Mouse (Mus musculus) midbrain, embryonic 12.5 days (tissue): ENCODE measurements around the gene Racgap1. TPM values are rescaled to one million over a fixed set of nuclear protein-coding genes. Genes with fewer than 3 reads are reported as not detected.

Experiments
- ATAC-seq: fragments of 200-750 bp; cut with Nextera tagmentation; 2 replicates; pipeline ENCODE4 v1.8.0; 2017; ENCODE audit warnings: low read depth, moderate TSS enrichment, moderate library complexity; ENCODE audit not compliant: low FRiP score
- H3K27ac ChIP-seq: fragments of 300-500 bp; sonication (generic); replicated peaks from 2 replicates; pipeline ENCODE4 v1.5.1; 2016; ENCODE audit warnings: mild to moderate bottlenecking
- H3K27me3 ChIP-seq: fragments of 300-500 bp; sonication (generic); 2 replicates; pipeline ENCODE4 v1.6.1; 2016; ENCODE audit warnings: mild to moderate bottlenecking
- H3K36me3 ChIP-seq: fragments of 300-500 bp; sonication (generic); 2 replicates; pipeline ENCODE4 v1.6.1; 2016
- H3K4me1 ChIP-seq: fragments of 300-500 bp; sonication (generic); 2 replicates; pipeline ENCODE4 v1.6.1; 2016
- H3K4me2 ChIP-seq: fragments of 300-500 bp; sonication (generic); replicated peaks from 2 replicates; pipeline ENCODE4 v1.6.1; 2016; ENCODE audit warnings: mild to moderate bottlenecking, moderate library complexity
- H3K4me3 ChIP-seq: fragments of 300-500 bp; sonication (generic); 2 replicates; pipeline ENCODE4 v1.5.1; 2016; ENCODE audit warnings: mild to moderate bottlenecking
- H3K9ac ChIP-seq: fragments of 300-500 bp; sonication (generic); replicated peaks from 2 replicates; pipeline ENCODE4 v1.6.1; 2016; ENCODE audit warnings: mild to moderate bottlenecking, moderate library complexity
- H3K9me3 ChIP-seq: fragments of 300-500 bp; sonication (generic); 2 replicates; pipeline ENCODE4 v1.6.1; 2016; ENCODE audit warnings: mild to moderate bottlenecking
- WGBS: fragments of 180-500 bp; shearing (Covaris S2); methylation state at CpG from one replicate; pipeline ENCODE4 v1.1.7; 2016; 5-methylcytosine and 5-hydroxymethylcytosine counted together
- polyA plus RNA-seq: library from polyadenylated mRNA; unstranded; fragments of >200 nt; fragmentation: Nextera tagmentation; extraction: Ambion mirVana; gene quantifications from 2 replicates; pipeline ENCODE4 v1.2.1, GENCODE M21; 2016

Racgap1 gene
- polyA plus RNA-seq, 1 experiment from 2014 or later: 223 TPM

GRCm38 (mm10) chr15:99611563-99611962, 39.9 kb downstream of the Racgap1 start:
- Histone ChIP-seq H3K4me2 (no peak overlapping the region), H3K27me3 (peaks cover 13% of the 10 kb centered on the region), H3K36me3 (no peaks in the 10 kb centered on the region), H3K4me1 (peaks cover 42% of the 10 kb centered on the region), H3K9ac (no peak overlapping the region), H3K27ac (peak overlapping the region; percentile 20; the same call in 1 of the 2 replicates), H3K9me3 (no peaks in the 10 kb centered on the region), H3K4me3 (no peak overlapping the region)
- ATAC-seq: no peak
- 69% methylated on average over 7 of the region's 7 CpGs for WGBS

- Histone ChIP-seq H3K9me3 (no peaks in the 10 kb centered on the region), H3K9ac (no peak overlapping the region), H3K27me3 (peaks cover 27% of the 10 kb centered on the region), H3K4me2 (no peak overlapping the region), H3K4me3 (no peak overlapping the region), H3K36me3 (no peaks in the 10 kb centered on the region), H3K27ac (no peak overlapping the region), H3K4me1 (peaks cover 45% of the 10 kb centered on the region)
- no peak for ATAC-seq
- 85% methylated on average over 13 of the region's 13 CpGs for WGBS
Observed at GRCm38 (mm10) chr15:99608382-99609125, 42.9 kb downstream of the Racgap1 start.

DNA sequence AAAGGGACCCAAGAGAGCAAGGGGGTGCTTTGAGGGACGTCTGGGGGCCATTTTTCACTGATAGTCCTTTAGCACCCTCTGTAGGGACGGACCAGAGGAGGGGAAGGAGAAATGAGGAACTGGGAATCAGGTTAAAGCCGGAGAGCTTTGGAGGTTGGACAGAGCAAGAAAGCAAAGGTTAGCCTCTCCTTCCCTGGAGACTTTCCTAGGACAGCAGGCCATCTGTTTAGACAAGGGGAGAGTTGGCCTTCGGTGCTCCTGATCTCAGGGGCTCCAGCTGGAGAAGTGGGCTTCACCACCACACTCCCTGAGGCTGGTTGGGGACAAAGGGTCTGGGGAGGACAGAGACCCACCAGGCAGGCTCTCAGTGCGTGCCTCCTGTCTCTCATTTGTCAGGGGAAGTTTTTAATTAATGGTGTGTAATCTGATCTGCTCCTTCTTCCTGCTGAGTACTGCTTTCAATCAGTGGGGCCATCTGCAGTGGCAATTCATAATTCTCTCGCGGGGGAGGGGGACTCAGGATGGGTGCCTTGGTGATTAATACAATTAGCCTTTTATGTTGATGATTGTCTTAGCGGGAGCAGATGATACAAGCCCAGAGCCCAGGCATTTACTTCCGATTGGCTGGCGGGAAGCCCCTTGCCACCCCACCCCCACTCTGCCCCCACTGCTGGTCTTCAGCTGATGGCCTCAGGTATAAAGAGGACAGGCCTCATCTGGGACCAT, 43.9 kb downstream of the Racgap1 start:
- H3K9ac ChIP-seq: no peak overlapping the region
- peak; percentile 54; the same call in 1 of the 2 replicates for ATAC-seq
- H3K4me1 ChIP-seq: peaks cover 48% of the 10 kb centered on the region
- peaks cover 30% of the 10 kb centered on the region for H3K27me3 ChIP-seq
- H3K9me3 ChIP-seq: no peaks in the 10 kb centered on the region
- no peaks in the 10 kb centered on the region for H3K36me3 ChIP-seq
- no peak overlapping the region for H3K4me3 ChIP-seq
- no peak overlapping the region for H3K27ac ChIP-seq
- WGBS: 13% methylated on average over 10 of the region's 10 CpGs
- no peak overlapping the region for H3K4me2 ChIP-seq

- no peaks in the 10 kb centered on the region for H3K9me3 ChIP-seq
- H3K9ac ChIP-seq: no peak overlapping the region
- H3K4me1 ChIP-seq: peaks cover 55% of the 10 kb centered on the region
- no peak overlapping the region for H3K27ac ChIP-seq
- H3K36me3 ChIP-seq: no peaks in the 10 kb centered on the region
- no peak overlapping the region for H3K4me3 ChIP-seq
- peaks cover 36% of the 10 kb centered on the region for H3K27me3 ChIP-seq
- no peak for ATAC-seq
- no peak overlapping the region for H3K4me2 ChIP-seq
- whole genome bisulfite sequencing: 47% methylated on average over 5 of the region's 5 CpGs
Observed at GRCm38 (mm10) chr15:99606515-99606914, 44.9 kb downstream of the Racgap1 start.

DNA sequence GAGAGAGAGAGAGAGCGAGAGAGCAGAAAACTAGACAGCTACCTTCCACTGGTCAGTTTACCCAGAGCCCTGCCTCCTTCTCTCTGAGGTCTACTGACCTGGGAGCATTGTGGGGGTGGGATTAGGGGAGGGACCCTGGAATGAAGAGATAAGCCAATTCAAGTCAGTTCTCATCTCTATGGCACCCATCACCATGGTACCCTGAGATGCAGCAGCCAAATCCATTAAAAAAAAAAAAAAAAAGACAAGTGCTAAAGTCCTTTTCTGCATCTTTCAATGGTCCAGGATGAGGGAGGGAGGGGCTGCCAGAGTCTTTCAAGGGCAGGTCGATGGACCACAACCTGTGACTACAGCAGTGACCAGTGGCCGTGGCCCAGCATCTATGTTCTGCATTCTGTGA, 45.9 kb downstream of the Racgap1 start:
- Histone ChIP-seq H3K9me3 (no peaks in the 10 kb centered on the region), H3K4me3 (no peak overlapping the region), H3K36me3 (no peaks in the 10 kb centered on the region), H3K9ac (no peak overlapping the region), H3K27me3 (peaks cover 46% of the 10 kb centered on the region), H3K27ac (no peak overlapping the region), H3K4me2 (no peak overlapping the region), H3K4me1 (peaks cover 54% of the 10 kb centered on the region)
- 47% methylated on average over 2 of the region's 3 CpGs for WGBS
- no peak for ATAC-seq

GRCm38 (mm10) chr15:99603216-99603615, 48.2 kb downstream of the Racgap1 start:
- Histone ChIP-seq H3K36me3 (no peaks in the 10 kb centered on the region), H3K27ac (no peak overlapping the region), H3K9me3 (no peaks in the 10 kb centered on the region), H3K4me1 (peaks cover 62% of the 10 kb centered on the region), H3K4me2 (no peak overlapping the region), H3K27me3 (peaks cover 53% of the 10 kb centered on the region), H3K9ac (no peak overlapping the region), H3K4me3 (no peak overlapping the region)
- no peak for ATAC-seq
- WGBS: 87% methylated on average over 7 of the region's 7 CpGs

DNA sequence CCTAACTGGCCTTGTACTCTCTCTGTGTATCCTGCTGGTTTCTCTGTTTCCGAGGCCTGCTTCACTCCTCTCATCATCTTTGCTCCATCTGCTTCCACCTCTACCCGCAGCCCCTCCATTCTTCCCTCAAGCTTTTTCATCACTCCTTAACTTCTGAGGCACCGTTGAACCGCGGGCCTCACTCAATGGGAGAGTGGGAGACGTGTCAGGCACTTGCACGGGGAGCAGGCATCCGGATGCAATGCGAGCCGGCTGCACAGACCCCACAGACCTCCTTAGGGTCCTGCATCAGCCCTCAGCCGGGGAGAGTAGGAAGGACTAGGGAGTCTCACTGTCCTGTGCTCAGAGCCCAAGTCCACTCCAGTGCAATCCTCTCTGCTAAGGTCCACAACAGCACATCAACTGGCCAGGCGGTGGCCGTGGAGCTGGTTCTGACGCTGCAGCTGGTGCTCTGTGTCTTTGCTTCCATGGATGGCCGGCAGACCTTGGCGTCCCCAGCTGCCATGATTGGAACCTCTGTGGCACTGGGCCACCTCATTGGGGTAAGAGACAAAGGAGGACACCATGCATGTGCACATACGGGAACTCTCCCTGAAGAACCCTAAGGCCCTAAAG, 49.1 kb downstream of the Racgap1 start:
- Histone ChIP-seq H3K4me1 (peaks cover 53% of the 10 kb centered on the region), H3K36me3 (no peaks in the 10 kb centered on the region), H3K9me3 (no peaks in the 10 kb centered on the region), H3K9ac (no peak overlapping the region), H3K27me3 (peaks cover 55% of the 10 kb centered on the region), H3K4me3 (no peak overlapping the region), H3K27ac (peak overlapping the region; percentile 56; the same call in 1 of the 2 replicates), H3K4me2 (no peak overlapping the region)
- WGBS: 70% methylated on average over 17 of the region's 17 CpGs
- no peak for ATAC-seq

DNA sequence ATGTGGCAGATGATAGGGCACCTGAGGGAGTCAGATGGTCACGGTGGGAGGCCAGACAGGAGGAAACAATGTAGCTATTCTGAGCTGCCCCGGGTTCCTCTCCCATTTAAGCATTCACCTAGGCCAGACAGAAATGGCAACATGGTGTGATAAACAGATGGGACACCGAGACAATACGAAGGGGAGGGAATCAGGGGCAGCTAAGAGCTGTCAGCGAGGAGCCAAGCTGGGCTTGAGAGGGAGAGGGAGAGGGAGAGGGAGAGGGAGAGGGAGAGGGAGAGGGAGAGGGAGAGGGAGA, 49.7 kb downstream of the Racgap1 start:
- H3K4me2 ChIP-seq: no peak overlapping the region
- H3K4me1 ChIP-seq: peaks cover 51% of the 10 kb centered on the region
- no peaks in the 10 kb centered on the region for H3K36me3 ChIP-seq
- ATAC-seq: no peak
- no peak overlapping the region for H3K4me3 ChIP-seq
- no peaks in the 10 kb centered on the region for H3K9me3 ChIP-seq
- H3K27ac ChIP-seq: 0 out of 2 replicates have a peak overlapping the region, but pooled peaks have one; percentile 30
- peaks cover 61% of the 10 kb centered on the region for H3K27me3 ChIP-seq
- WGBS: 21% methylated on average over 5 of the region's 5 CpGs
- H3K9ac ChIP-seq: no peak overlapping the region

- peak within 1 kb of the TSS; percentile 56; the same call in 1 of the 2 replicates for H3K27ac ChIP-seq
- no peak for ATAC-seq
- peaks cover 61% of the 10 kb centered on the region for H3K27me3 ChIP-seq
- 47% methylated on average over 22 of the region's 22 CpGs for WGBS
- H3K4me3 ChIP-seq: no peak within 1 kb of the TSS
- H3K4me1 ChIP-seq: peaks cover 48% of the 10 kb centered on the region
- H3K4me2 ChIP-seq: no peak within 1 kb of the TSS; the same call in 1 of the 2 replicates
- no peaks in the 10 kb centered on the region for H3K9me3 ChIP-seq
- no peaks in the 10 kb centered on the region for H3K36me3 ChIP-seq
- H3K9ac ChIP-seq: no peak within 1 kb of the TSS
Observed at GRCm38 (mm10) chr15:99600986-99601822, 50.3 kb downstream of the Racgap1 start, which contains the start of gene Aqp6. Gene Aqp6 (plus strand): TSS chr15:99601400.

DNA sequence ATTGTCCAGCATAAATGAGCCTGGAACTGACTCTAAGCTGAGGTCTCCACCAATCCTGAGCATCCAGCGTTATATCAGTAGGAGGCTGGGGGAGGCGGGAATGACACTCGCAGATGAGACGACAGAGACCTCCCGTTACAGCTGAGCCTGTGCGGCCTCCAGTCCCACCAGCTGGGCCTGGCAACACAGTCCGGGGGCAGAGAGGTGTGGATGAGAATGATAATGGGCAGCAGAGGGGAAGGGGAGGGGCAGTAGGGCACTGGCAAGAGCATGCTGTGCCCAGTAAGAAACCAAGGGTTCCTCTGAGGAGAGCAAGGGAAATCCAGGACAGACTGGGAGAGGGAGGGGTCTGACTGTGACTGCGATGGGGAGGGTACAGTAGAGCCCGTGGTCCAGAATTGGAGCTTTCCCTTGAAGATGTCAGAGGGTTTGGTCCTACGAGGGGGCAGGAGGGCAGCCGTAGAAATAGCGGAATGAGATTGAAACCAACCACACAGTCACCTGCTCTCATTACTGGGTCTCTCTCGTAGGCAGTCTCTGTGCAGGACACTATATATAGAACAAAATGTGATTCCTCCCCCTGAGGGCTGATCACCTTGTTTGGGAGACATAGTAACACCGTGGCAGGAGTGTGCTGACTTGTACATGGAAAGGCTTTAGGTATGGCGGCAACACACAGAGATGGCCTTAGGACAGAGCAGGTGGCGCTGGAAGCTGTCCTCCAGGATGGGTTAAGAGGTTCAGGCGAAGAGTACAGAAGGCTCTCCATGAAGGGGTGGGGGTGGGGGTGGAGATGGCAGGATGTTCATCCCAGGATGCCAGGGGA, 52.0 kb downstream of the Racgap1 start:
- peaks cover 60% of the 10 kb centered on the region for H3K27me3 ChIP-seq
- no peak overlapping the region; the same call in 1 of the 2 replicates for H3K4me2 ChIP-seq
- no peaks in the 10 kb centered on the region for H3K36me3 ChIP-seq
- no peak overlapping the region for H3K9ac ChIP-seq
- H3K27ac ChIP-seq: peak overlapping the region; percentile 49
- 44% methylated on average over 17 of the region's 17 CpGs for WGBS
- no peak overlapping the region for H3K4me3 ChIP-seq
- ATAC-seq: no peak
- H3K9me3 ChIP-seq: no peaks in the 10 kb centered on the region
- H3K4me1 ChIP-seq: peaks cover 35% of the 10 kb centered on the region

DNA sequence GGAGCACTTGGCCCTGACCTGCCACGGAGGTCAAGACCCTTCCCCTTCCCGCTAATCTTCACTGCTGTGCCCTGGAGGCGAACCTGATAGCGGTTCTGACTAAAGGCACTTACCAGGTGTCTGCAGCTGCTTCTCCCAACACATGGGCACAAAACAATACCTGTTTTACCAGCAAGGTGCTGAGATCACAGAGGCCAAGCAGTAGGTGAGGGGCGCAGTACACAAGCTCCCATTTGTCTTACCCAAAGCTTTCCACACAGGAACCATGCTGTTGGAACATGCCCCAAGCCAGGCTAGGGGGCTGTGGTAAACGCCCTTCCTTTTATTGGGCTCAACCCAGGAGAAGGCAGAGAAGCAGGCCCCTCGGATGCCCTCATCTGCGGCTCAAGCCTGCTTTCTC, 53.9 kb downstream of the Racgap1 start:
- Histone ChIP-seq H3K9me3 (no peaks in the 10 kb centered on the region), H3K4me1 (peaks cover 32% of the 10 kb centered on the region), H3K36me3 (no peaks in the 10 kb centered on the region), H3K4me2 (no peak overlapping the region), H3K27me3 (peaks cover 65% of the 10 kb centered on the region), H3K9ac (no peak overlapping the region), H3K4me3 (no peak overlapping the region), H3K27ac (no peak overlapping the region)
- no peak for ATAC-seq
- 58% methylated on average over 8 of the region's 8 CpGs for WGBS
